ENCODE assay signal across 20 mouse cellular contexts in the genomic region with DNA sequence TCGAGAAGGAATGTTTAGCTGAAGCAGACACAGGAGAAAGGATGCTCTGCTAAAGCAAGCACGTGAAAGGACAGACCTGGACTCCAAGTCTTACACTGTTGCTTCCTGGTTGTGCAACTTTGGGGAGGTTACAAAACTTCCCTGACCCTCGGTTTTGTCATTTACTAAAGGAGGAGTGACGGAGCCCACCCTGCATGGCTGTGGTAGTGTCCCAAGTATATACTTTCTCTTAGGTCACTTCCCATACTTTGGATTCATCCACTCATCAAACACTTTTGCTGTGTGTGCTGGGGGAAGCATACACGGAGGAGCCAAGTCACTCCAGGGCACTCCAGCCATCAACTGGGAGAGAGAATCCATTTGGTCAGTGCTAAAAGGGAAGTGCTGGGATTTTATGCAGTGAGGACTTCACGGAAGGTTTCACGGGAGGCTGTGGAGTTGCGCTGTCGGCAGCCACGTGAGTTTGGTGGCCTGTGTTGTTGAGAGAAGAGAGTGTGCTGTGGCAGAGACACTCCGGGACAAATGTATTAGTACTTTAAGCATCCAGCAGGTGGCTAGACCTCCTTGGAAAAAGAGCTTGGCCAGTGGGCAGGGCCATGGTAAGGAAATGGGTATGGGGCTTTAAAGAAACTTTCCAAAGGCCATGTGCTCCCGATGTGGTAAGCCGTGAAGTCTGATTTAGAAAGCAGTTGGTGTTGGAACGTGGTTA.
A peak's percentile ranks its signal among the peaks of the same experiment; 100 is the strongest.
DNase-seq lines count a peak whose midpoint lies in the region; ATAC-seq and TF ChIP-seq lines count a peak whose summit lies in the region.
"Had no signal": no experiment of that assay in that cellular context is flagged by ENCODE, and none has a peak within 500 bp of the region (broad histone marks: within the 10 kb centered on the region; RNA-seq: fewer than 3 reads in every experiment).

No protein-coding gene starts in this region.

- no peaks in the 10 kb centered on the region for H3K27me3 ChIP-seq in heart, adult 2 months (ENCODE audit: control insufficient read depth, insufficient read depth, low read length)
- no peaks in the 10 kb centered on the region for H3K27me3 ChIP-seq in heart, embryonic 12.5 days (replicated peaks)
- no peaks in the 10 kb centered on the region for H3K27me3 ChIP-seq in lung, embryonic 14.5 days (ENCODE audit: insufficient read depth, low read length)
- H3K27me3 ChIP-seq: embryonic facial prominence, embryonic 13.5 days had no signal

- no peak overlapping the region for H3K9ac ChIP-seq in heart, adult 2 months (ENCODE audit: low read depth, low read length)
- no peak overlapping the region for H3K9ac ChIP-seq in heart, embryonic 12.5 days
- H3K9ac ChIP-seq in lung, embryonic 14.5 days, result no peak overlapping the region
- H3K9ac ChIP-seq: embryonic facial prominence, embryonic 13.5 days; hindbrain, embryonic 14.5 days; limb, embryonic 13.5 days; neural tube, embryonic 13.5 days had no signal

- intact Hi-C loops in heart, adult 2 months (cut with DNase I), result loop anchor here (5.0 kb wide), 1 partner anchor 337 kb away; no protein-coding TSS in a partner anchor

- no peak for TF ChIP-seq EP300 in heart, adult 2 months (IDR thresholded peaks at IDR 0.05; ENCODE audit: insufficient read depth, low read depth, low read length)

- 0 out of 2 replicates have a peak, but pooled peaks have one; percentile 11 for TF ChIP-seq CTCF in heart, adult 2 months (IDR thresholded peaks at IDR 0.05)
- TF ChIP-seq CTCF in lung, embryonic 14.5 days (IDR thresholded peaks at IDR 0.05; ENCODE audit: low read depth), result peak; percentile 39

- H3K79me2 ChIP-seq in heart, adult 2 months (replicated peaks; ENCODE audit: control insufficient read depth, insufficient read depth, low read length), result no peaks in the 10 kb centered on the region

- H3K4me2 ChIP-seq in heart, embryonic 12.5 days, result no peak overlapping the region
- H3K4me2 ChIP-seq in lung, embryonic 14.5 days, result no peak overlapping the region
- H3K4me2 ChIP-seq: embryonic facial prominence, embryonic 13.5 days; hindbrain, embryonic 14.5 days; limb, embryonic 13.5 days; neural tube, embryonic 13.5 days had no signal

- no peak overlapping the region for H3K27ac ChIP-seq in heart, adult 2 months
- no peak overlapping the region for H3K27ac ChIP-seq in heart, embryonic 12.5 days (ENCODE audit: poor library complexity, severe bottlenecking)
- H3K27ac ChIP-seq in lung, embryonic 14.5 days (ENCODE audit: low read depth), result no peak overlapping the region
- H3K27ac ChIP-seq: embryonic facial prominence, embryonic 13.5 days; hindbrain, embryonic 14.5 days; limb, embryonic 13.5 days; neural tube, embryonic 13.5 days had no signal

- peaks cover 7% of the 10 kb centered on the region for H3K4me1 ChIP-seq in heart, adult 2 months (ENCODE audit: control insufficient read depth, insufficient read depth, low read length)
- peaks cover 21% of the 10 kb centered on the region for H3K4me1 ChIP-seq in heart, embryonic 12.5 days (replicated peaks)
- 0 out of 2 replicates have a peak, but pooled peaks cover 4% of the 10 kb centered on the region for H3K4me1 ChIP-seq in lung, embryonic 14.5 days (ENCODE audit: insufficient read depth)

- TF ChIP-seq POLR2A in heart, adult 2 months (IDR thresholded peaks at IDR 0.05; ENCODE audit: insufficient read depth, low read depth, low read length), result no peak

- ATAC-seq in heart, embryonic 12.5 days (ENCODE audit: insufficient number of reproducible peaks, low FRiP score), result no peak
- no peak for ATAC-seq in lung, embryonic 14.5 days (ENCODE audit: insufficient read depth)
- ATAC-seq in monocyte, adult 5-6 weeks (replicated peaks; ENCODE audit: insufficient number of reproducible peaks, low FRiP score, low TSS enrichment, poor library complexity, severe bottlenecking), result peak; percentile 42

- no peak for DNase-seq in heart, adult 2 months
- peak; percentile 30 for DNase-seq in lung, embryonic 14.5 days
- no peak for DNase-seq in lung, postnatal 36 days
- peak; percentile 72 for DNase-seq in ZHBTc4 (ENCODE audit: low read depth, low spot score)
- DNase-seq in spleen, postnatal 10 days (ENCODE audit: low spot score in 2 of 2), result no peak
- DNase-seq in Muller cell, postnatal 12 days (ENCODE audit: inconsistent ontology term), result no peak
- DNase-seq: B cell, adult 2 months; cerebellum, adult 18-20 months; heart, postnatal 14 days; kidney, adult 2 months; kidney, postnatal 25 days; lung, adult 18-20 months; right cerebral cortex, postnatal 4 days; thymus, adult 2 months had no signal

- H3K9me3 ChIP-seq in heart, embryonic 12.5 days (replicated peaks), result no peaks in the 10 kb centered on the region
- no peaks in the 10 kb centered on the region for H3K9me3 ChIP-seq in lung, embryonic 14.5 days (ENCODE audit: low read depth, low read length)
- H3K9me3 ChIP-seq: embryonic facial prominence, embryonic 13.5 days; limb, embryonic 13.5 days; neural tube, embryonic 13.5 days had no signal

- H3K4me3 ChIP-seq in heart, adult 2 months, result no peak overlapping the region
- no peak overlapping the region for H3K4me3 ChIP-seq in heart, embryonic 12.5 days
- H3K4me3 ChIP-seq in lung, embryonic 14.5 days (ENCODE audit: low read depth, low read length), result no peak overlapping the region
- H3K4me3 ChIP-seq: embryonic facial prominence, embryonic 13.5 days; limb, embryonic 13.5 days; neural tube, embryonic 13.5 days had no signal

- 75% methylated on average over 14 of the region's 14 CpGs for WGBS in heart, adult 2 months
- WGBS in heart, embryonic 12.5 days, result 71% methylated on average over 14 of the region's 14 CpGs
- WGBS in lung, embryonic 14.5 days, result 63% methylated on average over 14 of the region's 14 CpGs

- no peaks in the 10 kb centered on the region for H3K36me3 ChIP-seq in heart, adult 2 months (ENCODE audit: control insufficient read depth, insufficient read depth, low read length)
- no peaks in the 10 kb centered on the region for H3K36me3 ChIP-seq in heart, embryonic 12.5 days
- H3K36me3 ChIP-seq in lung, embryonic 14.5 days (ENCODE audit: insufficient read depth), result no peaks in the 10 kb centered on the region
- H3K36me3 ChIP-seq: embryonic facial prominence, embryonic 13.5 days; limb, embryonic 13.5 days; neural tube, embryonic 13.5 days had no signal

Comparison
In these comparisons a context has a peak if more than half of its experiments do, and no peak if none do; other contexts are left out.
1. DNase-seq: peak in lung, embryonic 14.5 days (single experiment) and ZHBTc4 (single experiment); none in heart, adult 2 months (0 of 2), lung, postnatal 36 days (single experiment), spleen, postnatal 10 days (0 of 2) and Muller cell, postnatal 12 days (single experiment).